Mouse (Mus musculus) liver, embryonic 14.5 days (tissue): Measurements from ENCODE around the gene Mogat1.

Source experiments
- CTCF ChIP-seq: IDR thresholded peaks from 2 replicates; pipeline ENCODE4 v1.5.1; 2016; ENCODE audit warnings: antibody characterized with exemption, low read depth, control low read depth
- EP300 ChIP-seq: IDR thresholded peaks from 2 replicates; pipeline ENCODE4 v1.6.1; 2016; ENCODE audit warnings: antibody characterized with exemption, low read depth

DNA sequence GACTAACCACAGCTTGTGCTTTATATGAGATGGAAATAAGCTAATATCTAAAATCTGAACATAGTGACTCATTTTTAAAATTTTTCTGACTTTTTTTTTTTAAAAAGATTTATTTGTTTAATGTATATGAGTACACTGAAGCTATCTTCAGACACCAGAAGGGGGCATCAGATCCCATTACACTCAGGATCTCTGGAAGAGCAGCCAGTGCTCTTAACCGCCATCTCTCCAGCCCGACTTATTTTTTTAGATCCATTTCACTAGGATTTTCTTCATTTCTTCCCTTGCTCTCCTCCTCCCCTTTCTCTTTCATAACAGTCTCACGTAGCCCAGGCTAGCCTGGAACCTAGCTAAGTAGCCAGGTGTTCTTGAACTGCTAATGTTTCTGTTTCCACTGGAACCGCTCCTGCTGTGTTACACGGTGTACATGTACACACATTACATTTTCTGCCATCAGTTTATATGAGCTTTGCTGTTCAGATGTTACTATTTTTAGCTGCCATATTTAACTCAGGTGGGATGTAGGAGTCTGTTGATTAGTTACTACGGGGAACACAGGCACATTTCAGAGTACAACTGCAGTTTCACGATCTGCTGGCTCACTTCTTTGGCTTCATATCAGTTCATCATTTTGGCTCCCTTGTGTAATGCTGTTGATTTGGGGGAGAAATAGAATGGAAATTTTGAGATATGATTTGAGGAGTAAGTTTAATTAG, 19.9 kb downstream of the Mogat1 start:
- TF ChIP-seq CTCF (no peak), EP300 (no peak)
